Mouse (Mus musculus): ENCODE data around the gene Calcoco1. TPM values are rescaled to one million over a fixed set of nuclear protein-coding genes. Genes with fewer than 3 reads are reported as not detected.

The Calcoco1 gene
- polyA plus RNA-seq, 1 experiment from 2014 or later, result 74.5 TPM

MicroRNAs within 50 kb of the gene (microRNA counts, 519-probe panel; counts per million panel counts)
- microRNA mmu-miR-688, result 2,266 counts per million, percentile 41 among the panel's probes with 10 or more counts

Small RNA genes lying within 50 kb of the gene (microRNA-seq; reads per million reads assigned to microRNA genes)
- not detected for gene Mir688

Other genes with a start within 250 kb of the Calcoco1 start
- 6.0 and 6.1 TPM in 2 replicates for gene Gm10337, start 218.5 kb downstream of the Calcoco1 start, polyA plus RNA-seq (2015; fragmentation: Nextera tagmentation; extraction: Ambion mirVana)
- gene Map3k12, start 205.1 kb downstream of the Calcoco1 start, polyA plus RNA-seq (2015; fragmentation: Nextera tagmentation; extraction: Ambion mirVana), result 55.3 and 55.9 TPM in 2 replicates
- 102 and 103 TPM in 2 replicates for gene Tarbp2, start 204.0 kb downstream of the Calcoco1 start, polyA plus RNA-seq (2015; fragmentation: Nextera tagmentation; extraction: Ambion mirVana)
- gene Npff, start 197.2 kb downstream of the Calcoco1 start, polyA plus RNA-seq (2015; fragmentation: Nextera tagmentation; extraction: Ambion mirVana), result 2.4 and 2.5 TPM in 2 replicates
- gene Gm28047, start 97.1 kb downstream of the Calcoco1 start, polyA plus RNA-seq (2015; fragmentation: Nextera tagmentation; extraction: Ambion mirVana), result not detected in 2 replicates
- gene Atf7, start 96.7 kb downstream of the Calcoco1 start, polyA plus RNA-seq (2015; fragmentation: Nextera tagmentation; extraction: Ambion mirVana), result 24.6 and 25.1 TPM in 2 replicates
- 56.8 and 62.4 TPM in 2 replicates for gene Atp5g2, start 49.8 kb downstream of the Calcoco1 start, polyA plus RNA-seq (2015; fragmentation: Nextera tagmentation; extraction: Ambion mirVana)
- gene Hoxc13, start 198.9 kb upstream of the Calcoco1 start, polyA plus RNA-seq (2015; fragmentation: Nextera tagmentation; extraction: Ambion mirVana), result not detected in 2 replicates
- gene Hoxc12, start 214.6 kb upstream of the Calcoco1 start, polyA plus RNA-seq (2015; fragmentation: Nextera tagmentation; extraction: Ambion mirVana), result not detected in 2 replicates
- gene Hoxc11, start 232.2 kb upstream of the Calcoco1 start, polyA plus RNA-seq (2015; fragmentation: Nextera tagmentation; extraction: Ambion mirVana), result not detected in 2 replicates
- gene Hoxc10, start 244.6 kb upstream of the Calcoco1 start, polyA plus RNA-seq (2015; fragmentation: Nextera tagmentation; extraction: Ambion mirVana), result not detected in 2 replicates
- not detected in 2 replicates for gene Hoxc5, start 245.3 kb upstream of the Calcoco1 start, polyA plus RNA-seq (2015; fragmentation: Nextera tagmentation; extraction: Ambion mirVana)